8 mouse cellular contexts compared by ENCODE assay signal in the genomic region with DNA sequence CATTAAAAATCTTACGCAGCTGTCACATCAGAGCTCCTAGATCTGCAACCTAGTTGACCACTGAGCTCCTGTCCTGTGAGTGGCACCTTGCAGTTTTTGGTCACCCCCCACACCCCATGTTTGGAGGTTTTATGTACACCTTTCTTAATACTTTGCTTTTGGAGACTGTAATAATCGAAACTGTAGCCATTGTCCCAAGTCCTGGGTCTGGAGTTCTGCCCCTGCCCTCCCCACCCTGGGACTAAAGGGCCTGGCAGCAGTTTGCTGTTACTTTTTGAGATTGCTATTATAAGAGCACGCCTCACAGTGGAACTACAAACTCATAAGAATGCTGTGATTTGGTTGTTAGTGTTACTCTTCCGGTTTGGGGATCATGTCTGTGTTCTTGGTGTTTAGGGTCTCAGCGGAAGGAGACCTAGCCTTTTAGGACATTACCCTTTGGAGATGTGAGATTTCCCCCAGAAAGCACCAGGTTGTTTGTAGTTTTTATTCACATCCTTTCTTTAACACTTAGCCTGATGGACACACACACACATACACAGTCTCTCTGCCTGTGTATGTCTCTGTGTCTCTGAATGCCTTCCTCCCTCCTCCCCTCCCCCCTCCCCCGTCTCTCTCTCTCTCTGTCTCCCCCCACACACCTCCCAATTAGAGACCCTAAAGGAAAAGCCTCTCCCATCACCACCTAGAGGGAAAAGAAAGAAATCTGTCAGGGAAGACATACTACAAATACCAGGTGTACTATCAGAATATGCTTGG.
DNase-seq lines count a peak whose midpoint lies in the region; ATAC-seq and TF ChIP-seq lines count a peak whose summit lies in the region.

No protein-coding gene starts in this region.

- WGBS in lung, embryonic 14.5 days, result 42% methylated on average over 6 of the region's 6 CpGs
- WGBS in forebrain, embryonic 11.5 days, result 53% methylated on average over 6 of the region's 6 CpGs
- 49% methylated on average over 6 of the region's 6 CpGs for WGBS in limb, embryonic 10.5 days
- WGBS in neural tube, embryonic 15.5 days, result 54% methylated on average over 6 of the region's 6 CpGs

- no peak for TF ChIP-seq CTCF in lung, embryonic 14.5 days (IDR thresholded peaks at IDR 0.05; ENCODE audit: low read depth)

- ATAC-seq in lung, embryonic 14.5 days (ENCODE audit: insufficient read depth), result no peak
- peak; percentile 25 for ATAC-seq in forebrain, embryonic 11.5 days (replicated peaks; ENCODE audit: low FRiP score)
- ATAC-seq in neural tube, embryonic 15.5 days (ENCODE audit: low FRiP score), result peak; percentile 37

- no peaks in the 10 kb centered on the region for H3K4me1 ChIP-seq in lung, embryonic 14.5 days (ENCODE audit: insufficient read depth)
- H3K4me1 ChIP-seq in forebrain, embryonic 11.5 days (replicated peaks; ENCODE audit: control insufficient read depth, insufficient read depth, low read length), result peaks cover 3% of the 10 kb centered on the region; the same call in 1 of the 2 replicates
- peaks cover 21% of the 10 kb centered on the region for H3K4me1 ChIP-seq in limb, embryonic 10.5 days
- peaks cover 33% of the 10 kb centered on the region for H3K4me1 ChIP-seq in neural tube, embryonic 15.5 days

- H3K9ac ChIP-seq in lung, embryonic 14.5 days, result peak overlapping the region; percentile 49
- peak overlapping the region; percentile 70 for H3K9ac ChIP-seq in forebrain, embryonic 11.5 days (ENCODE audit: low read length)
- peak overlapping the region; percentile 73 for H3K9ac ChIP-seq in neural tube, embryonic 15.5 days (replicated peaks)

- H3K9me3 ChIP-seq in lung, embryonic 14.5 days (ENCODE audit: low read depth, low read length), result no peaks in the 10 kb centered on the region
- H3K9me3 ChIP-seq in forebrain, embryonic 11.5 days (ENCODE audit: control insufficient read depth, low read length), result no peaks in the 10 kb centered on the region
- no peaks in the 10 kb centered on the region for H3K9me3 ChIP-seq in limb, embryonic 10.5 days (replicated peaks)
- no peaks in the 10 kb centered on the region for H3K9me3 ChIP-seq in neural tube, embryonic 15.5 days (replicated peaks)

- DNase-seq in lung, embryonic 14.5 days, result peak; percentile 44
- no peak for DNase-seq in lung, postnatal 25 days (ENCODE audit: low spot score)
- DNase-seq in forebrain, embryonic 11.5 days (ENCODE audit: low spot score), result no peak
- no peak for DNase-seq in limb, embryonic 10.5 days (ENCODE audit: low spot score)
- DNase-seq in adrenal gland, adult 2 months, result no peak
- DNase-seq in adrenal gland, adult 8-10 months, result no peak
- DNase-seq in right cerebral cortex, postnatal 10 days (ENCODE audit: low spot score in 2 of 2), result no peak

- H3K27me3 ChIP-seq in lung, embryonic 14.5 days (ENCODE audit: insufficient read depth, low read length), result no peaks in the 10 kb centered on the region
- no peaks in the 10 kb centered on the region for H3K27me3 ChIP-seq in forebrain, embryonic 11.5 days (ENCODE audit: control insufficient read depth, insufficient read depth, low read length)
- no peaks in the 10 kb centered on the region for H3K27me3 ChIP-seq in limb, embryonic 10.5 days (ENCODE audit: low read depth, poor library complexity, severe bottlenecking)
- no peaks in the 10 kb centered on the region for H3K27me3 ChIP-seq in neural tube, embryonic 15.5 days (replicated peaks)

- H3K36me3 ChIP-seq in lung, embryonic 14.5 days (ENCODE audit: insufficient read depth), result no peaks in the 10 kb centered on the region
- H3K36me3 ChIP-seq in forebrain, embryonic 11.5 days (ENCODE audit: control insufficient read depth, insufficient read depth, low read length), result no peaks in the 10 kb centered on the region
- H3K36me3 ChIP-seq in limb, embryonic 10.5 days, result peaks cover 1% of the 10 kb centered on the region; the same call in 1 of the 2 replicates
- no peaks in the 10 kb centered on the region for H3K36me3 ChIP-seq in neural tube, embryonic 15.5 days

- peak overlapping the region; percentile 39 for H3K4me3 ChIP-seq in lung, embryonic 14.5 days (ENCODE audit: low read depth, low read length)
- peak overlapping the region; percentile 31 for H3K4me3 ChIP-seq in forebrain, embryonic 11.5 days (ENCODE audit: low read depth, low read length)
- peak overlapping the region; percentile 61 for H3K4me3 ChIP-seq in limb, embryonic 10.5 days
- H3K4me3 ChIP-seq in neural tube, embryonic 15.5 days (replicated peaks), result peak overlapping the region; percentile 54

- H3K27ac ChIP-seq in lung, embryonic 14.5 days (ENCODE audit: low read depth), result peak overlapping the region; percentile 95
- H3K27ac ChIP-seq in forebrain, embryonic 11.5 days (ENCODE audit: low read depth, low read length), result peak overlapping the region; percentile 99
- peak overlapping the region; percentile 96 for H3K27ac ChIP-seq in limb, embryonic 10.5 days
- H3K27ac ChIP-seq in neural tube, embryonic 15.5 days (replicated peaks), result peak overlapping the region; percentile 99

- peak overlapping the region; percentile 74 for H3K4me2 ChIP-seq in lung, embryonic 14.5 days
- peak overlapping the region; percentile 57 for H3K4me2 ChIP-seq in forebrain, embryonic 11.5 days (ENCODE audit: low read depth, low read length, severe bottlenecking)
- H3K4me2 ChIP-seq in neural tube, embryonic 15.5 days, result peak overlapping the region; percentile 70
